Mouse (Mus musculus) E14TG2a.4 (cell line): ENCODE results near the gene Pheta2.

Experiments
- H3K27me3 ChIP-seq: 2 replicates; pipeline ENCODE4 v1.6.1; 2014; ENCODE audit warnings: low read length, control low read depth; ENCODE audit not compliant: insufficient read depth
- H3K36me3 ChIP-seq: 2 replicates; pipeline ENCODE4 v1.6.1; 2014; ENCODE audit warnings: low read length, control low read depth; ENCODE audit not compliant: insufficient read depth
- H3K4me1 ChIP-seq: replicated peaks from 2 replicates; pipeline ENCODE4 v1.6.1; 2014; ENCODE audit warnings: low read depth, low read length, control low read depth
- H3K4me3 ChIP-seq: replicated peaks from 2 replicates; pipeline ENCODE4 v1.5.1; 2014; ENCODE audit warnings: mild to moderate bottlenecking, low read length
- H3K9me3 ChIP-seq: 2 replicates; pipeline ENCODE4 v1.6.1; 2014; ENCODE audit warnings: low read length, control low read depth
- CTCF ChIP-seq: conservative IDR thresholded peaks from 2 replicates; pipeline ENCODE4 v1.5.1; 2014; ENCODE audit warnings: low read length
- NANOG ChIP-seq: IDR thresholded peaks from 2 replicates; pipeline ENCODE4 v1.6.1; 2014; ENCODE audit warnings: borderline replicate concordance, low read length, mixed read lengths
- POU5F1 ChIP-seq: IDR thresholded peaks from 2 replicates; pipeline ENCODE4 v1.6.1; 2014; ENCODE audit warnings: low read length, borderline replicate concordance

Pheta2 gene

GRCm38 (mm10) chr15:82346580-82347302 is 8.0 kb downstream of the Pheta2 start:
- peaks cover 83% of the 10 kb centered on the region for H3K4me1 ChIP-seq
- peaks cover 47% of the 10 kb centered on the region for H3K36me3 ChIP-seq
- TF ChIP-seq CTCF (no peak), NANOG (no peak), POU5F1 (no peak)
- peak overlapping the region; percentile 92 for H3K4me3 ChIP-seq
- no peaks in the 10 kb centered on the region for H3K9me3 ChIP-seq
- H3K27me3 ChIP-seq, result peaks cover 9% of the 10 kb centered on the region

GRCm38 (mm10) chr15:82347303-82347676 is 8.5 kb downstream of the Pheta2 start:
- peaks cover 52% of the 10 kb centered on the region for H3K36me3 ChIP-seq
- TF ChIP-seq CTCF (no peak), NANOG (no peak), POU5F1 (no peak)
- H3K9me3 ChIP-seq, result no peaks in the 10 kb centered on the region
- peak overlapping the region; percentile 92 for H3K4me3 ChIP-seq
- H3K4me1 ChIP-seq, result peaks cover 83% of the 10 kb centered on the region
- H3K27me3 ChIP-seq, result peaks cover 3% of the 10 kb centered on the region

DNA sequence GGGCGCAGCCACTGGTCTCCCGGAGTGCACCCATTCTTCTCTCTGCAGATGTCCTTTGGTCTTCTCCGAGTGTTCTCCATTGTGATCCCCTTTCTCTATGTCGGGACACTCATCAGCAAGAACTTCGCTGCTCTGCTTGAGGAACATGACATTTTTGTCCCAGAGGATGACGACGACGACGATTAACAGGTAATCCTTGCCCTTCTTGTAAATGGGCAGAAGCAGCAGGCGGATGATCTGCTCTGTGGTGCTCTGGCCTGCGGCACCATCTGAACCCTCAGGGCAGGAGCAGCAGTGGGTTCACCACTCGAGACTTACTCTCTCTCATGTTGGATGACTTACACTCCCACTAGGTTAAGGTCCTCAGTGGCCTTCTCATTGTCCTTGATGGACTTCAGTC is 9.1 kb downstream of the Pheta2 start:
- Histone ChIP-seq H3K36me3 (peaks cover 52% of the 10 kb centered on the region), H3K9me3 (no peaks in the 10 kb centered on the region), H3K4me1 (peaks cover 88% of the 10 kb centered on the region), H3K4me3 (peak overlapping the region; percentile 92), H3K27me3 (peaks cover 3% of the 10 kb centered on the region)
- no peak for TF ChIP-seq CTCF
- TF ChIP-seq NANOG, result no peak
- TF ChIP-seq POU5F1, result no peak

DNA sequence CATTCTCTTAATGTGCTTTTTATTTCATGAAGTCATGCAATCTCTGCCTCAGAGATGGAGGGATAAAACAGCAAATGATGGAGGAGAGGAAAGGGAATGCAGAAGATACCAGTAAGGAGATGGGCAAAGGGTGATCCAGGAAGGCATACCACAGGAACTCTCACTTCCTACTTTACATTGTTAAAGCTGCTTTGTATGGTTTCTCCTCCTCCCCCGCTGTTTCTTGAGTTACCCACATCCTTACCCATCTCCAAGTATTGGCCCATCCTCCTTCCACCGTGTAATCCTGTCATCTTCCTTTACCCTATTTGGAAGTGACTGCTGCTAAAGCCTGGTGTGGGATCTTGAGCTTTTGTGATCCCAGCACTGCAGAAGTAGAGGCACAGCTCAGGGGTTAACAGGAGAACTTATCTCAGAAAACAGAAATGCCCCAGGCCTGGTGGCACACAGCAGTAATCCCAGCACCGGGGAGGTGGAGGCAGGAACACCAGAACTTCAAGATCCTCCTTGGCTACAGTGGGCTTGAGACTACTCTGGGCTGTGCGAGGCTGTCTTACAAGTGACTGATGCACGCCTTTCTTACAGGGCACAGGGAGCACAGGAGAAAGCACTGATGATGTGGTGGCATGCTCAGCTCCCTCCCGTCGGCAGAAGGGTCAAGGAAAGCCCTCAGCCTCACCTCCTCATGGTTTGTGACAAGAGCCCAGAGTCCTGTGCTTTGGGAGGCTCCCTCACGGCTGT is 9.7 kb downstream of the Pheta2 start:
- Histone ChIP-seq H3K36me3 (peaks cover 52% of the 10 kb centered on the region), H3K9me3 (no peaks in the 10 kb centered on the region), H3K27me3 (peaks cover 3% of the 10 kb centered on the region), H3K4me1 (peaks cover 89% of the 10 kb centered on the region), H3K4me3 (0 out of 2 replicates have a peak overlapping the region, but pooled peaks have one; percentile 4)
- TF ChIP-seq POU5F1, result no peak
- TF ChIP-seq CTCF, result no peak
- no peak for TF ChIP-seq NANOG

- TF ChIP-seq POU5F1 (no peak), CTCF (no peak), NANOG (no peak)
- no peaks in the 10 kb centered on the region for H3K9me3 ChIP-seq
These were observed 10.2 kb downstream of the Pheta2 start for GRCm38 (mm10) chr15:82348999-82349341.

DNA sequence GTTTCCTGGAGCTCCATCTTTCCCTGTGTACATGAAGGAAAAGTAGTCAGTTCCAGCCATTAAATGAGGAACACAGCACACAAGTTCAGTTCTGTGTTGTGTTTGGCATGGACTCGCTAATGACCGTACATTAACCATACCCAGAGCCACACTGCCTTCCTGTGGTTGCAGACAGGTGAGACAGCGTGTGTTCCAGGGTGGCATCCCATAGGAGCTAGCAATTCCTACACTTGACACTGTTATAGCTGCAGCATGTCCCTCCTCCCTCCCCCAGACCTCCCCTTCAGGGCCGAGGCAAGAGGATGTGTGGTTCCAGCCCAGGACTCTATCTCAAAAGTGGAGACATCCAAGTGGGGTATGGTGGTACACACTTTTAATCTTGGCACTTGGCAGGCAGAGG is 11.6 kb downstream of the Pheta2 start:
- H3K27me3 ChIP-seq, result peaks cover 3% of the 10 kb centered on the region
- TF ChIP-seq NANOG (no peak), CTCF (no peak), POU5F1 (no peak)
- H3K9me3 ChIP-seq, result no peaks in the 10 kb centered on the region
- peaks cover 77% of the 10 kb centered on the region for H3K4me1 ChIP-seq
- no peak overlapping the region for H3K4me3 ChIP-seq
- H3K36me3 ChIP-seq, result peaks cover 52% of the 10 kb centered on the region

More at GRCm38 (mm10) chr15:82348999-82349341, 10.2 kb downstream of the Pheta2 start:
- H3K4me1 ChIP-seq, result peaks cover 84% of the 10 kb centered on the region
- H3K36me3 ChIP-seq, result peaks cover 52% of the 10 kb centered on the region
- no peak overlapping the region for H3K4me3 ChIP-seq
- H3K27me3 ChIP-seq, result peaks cover 3% of the 10 kb centered on the region

- Histone ChIP-seq H3K27me3 (no peaks in the 10 kb centered on the region), H3K36me3 (peaks cover 58% of the 10 kb centered on the region), H3K4me3 (no peak overlapping the region), H3K4me1 (peaks cover 74% of the 10 kb centered on the region), H3K9me3 (no peaks in the 10 kb centered on the region)
- TF ChIP-seq CTCF, result no peak
These were observed 12.7 kb downstream of the Pheta2 start for GRCm38 (mm10) chr15:82351480-82351879.

GRCm38 (mm10) chr15:82353078-82353744 is 14.5 kb downstream of the Pheta2 start:
- Histone ChIP-seq H3K4me1 (peaks cover 67% of the 10 kb centered on the region), H3K4me3 (peak overlapping the region; percentile 99), H3K9me3 (no peaks in the 10 kb centered on the region), H3K27me3 (no peaks in the 10 kb centered on the region), H3K36me3 (peaks cover 48% of the 10 kb centered on the region)
- TF ChIP-seq NANOG (no peak), CTCF (no peak), POU5F1 (no peak)
